Mouse (Mus musculus) left cerebral cortex, adult 18-20 months (tissue): ENCODE data around the gene Spint4. TPM values are rescaled to one million over a fixed set of nuclear protein-coding genes. Genes with fewer than 3 reads are reported as not detected.

Experiments used
- DNase-seq, 2 experiments: peaks; one replicate each; pipeline ENCODE4 v3.0.0; 2021 to 2022; ENCODE audit warnings: low spot score in 2 of 2, mixed read lengths in 1 of 2
- total RNA-seq, 2 experiments: library from RNA; stranded (reverse); gene quantifications; 2 replicates each; pipeline ENCODE4 v1.2.3; 2021

Gene Spint4
- total RNA-seq, 2 experiments from 2014 or later = not detected

DNA sequence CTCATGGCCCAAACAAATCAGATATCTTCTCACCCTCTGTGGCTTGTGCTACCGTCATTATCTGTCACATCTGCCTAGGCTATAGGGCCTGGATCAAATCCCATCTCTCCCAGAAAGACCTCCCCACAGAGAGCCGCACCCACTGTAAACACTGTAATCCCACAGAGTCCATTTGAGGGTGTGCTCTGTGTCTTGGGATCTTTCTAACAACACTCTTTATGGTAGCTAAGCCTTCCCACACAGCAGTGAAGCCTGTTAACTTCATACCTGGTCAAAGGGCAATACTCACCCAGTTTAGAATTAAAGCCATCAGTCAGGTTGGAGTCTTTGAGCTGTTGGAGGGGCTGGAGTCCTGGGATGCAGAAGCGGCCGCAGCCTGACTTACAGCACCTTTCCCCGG, 33.4 kb downstream of the Spint4 start:
- no peak for DNase-seq

DNA sequence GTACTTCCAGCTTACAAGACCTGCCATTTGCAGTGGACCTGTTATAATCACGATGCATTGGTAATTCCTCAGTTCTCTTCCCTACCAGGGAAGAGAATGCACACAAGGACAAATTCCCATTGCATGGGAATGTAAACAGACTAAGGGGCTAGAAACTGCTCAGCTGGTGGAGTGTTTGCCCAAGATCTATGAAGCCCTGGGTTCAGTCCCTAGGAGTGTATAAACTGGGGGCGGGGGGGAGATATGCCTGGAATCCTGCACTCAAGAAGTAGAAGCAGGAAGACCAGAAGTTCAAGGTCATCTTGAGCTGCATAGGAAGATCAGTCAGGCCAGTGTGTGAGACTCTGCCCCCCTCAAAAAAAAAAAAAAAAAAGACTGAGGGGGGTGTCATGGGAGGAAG, 35.0 kb downstream of the Spint4 start:
- DNase-seq = no peak

DNA sequence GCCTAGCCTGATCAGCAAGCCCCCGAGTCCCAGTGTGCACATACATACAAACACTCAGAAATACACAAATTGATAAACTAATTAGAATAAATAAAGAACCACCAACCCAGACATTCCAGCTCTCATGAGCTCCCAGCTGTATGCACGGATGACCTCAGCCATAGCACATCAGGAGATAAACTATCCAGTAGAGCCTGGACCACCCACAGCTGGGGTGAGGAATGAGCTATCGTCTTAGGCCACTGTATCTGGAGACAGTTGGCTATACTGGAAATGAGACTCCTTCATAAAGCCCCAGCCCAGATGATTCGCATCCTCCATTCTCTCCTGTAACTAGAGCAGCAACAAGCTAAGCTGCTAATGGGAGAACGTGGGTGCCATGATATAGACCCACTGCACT, 36.5 kb downstream of the Spint4 start:
- no peak for DNase-seq

DNA sequence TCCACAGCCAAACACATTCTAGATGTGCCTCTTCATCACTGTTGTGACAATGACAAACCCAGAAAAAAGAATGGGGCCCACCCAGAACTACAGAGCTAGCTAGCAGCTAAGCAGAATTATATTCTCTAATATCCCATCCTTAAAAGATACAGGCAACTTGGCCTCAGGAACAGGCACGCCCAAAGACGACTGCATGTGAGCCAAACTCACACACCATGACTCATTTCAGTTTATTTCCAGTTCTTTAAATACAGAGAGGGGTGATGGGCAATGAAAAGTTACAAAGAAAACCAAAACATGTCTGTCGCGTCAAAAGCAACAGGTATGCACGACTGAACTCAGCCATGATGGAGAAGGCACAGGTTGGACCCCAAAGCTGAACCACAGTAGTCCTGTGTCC, 37.1 kb downstream of the Spint4 start:
- DNase-seq = no peak

- no peak for DNase-seq
These were observed 39.2 kb downstream of the Spint4 start for GRCm38 (mm10) chr2:164737377-164738090.

DNA sequence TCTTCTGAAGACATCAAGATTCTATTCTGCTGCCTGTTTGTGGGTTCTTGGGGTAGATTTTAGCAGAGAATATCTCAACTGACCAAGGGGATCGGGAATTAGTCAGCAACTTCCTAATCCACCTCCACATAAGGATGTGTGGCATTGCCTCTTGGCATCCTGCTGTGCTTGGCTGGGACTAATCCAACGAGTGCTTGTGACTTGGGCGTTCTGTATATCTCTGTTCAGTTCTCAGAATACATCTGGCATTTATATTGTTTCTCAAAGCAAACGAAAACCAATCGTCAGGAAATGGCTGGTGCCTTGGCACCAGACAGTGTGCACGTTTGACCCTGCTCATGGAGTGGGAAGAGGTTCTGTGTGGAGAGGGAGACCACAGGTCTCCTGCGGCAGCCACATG, 41.6 kb downstream of the Spint4 start:
- DNase-seq = no peak

- DNase-seq = no peak
These were observed 46.7 kb downstream of the Spint4 start for GRCm38 (mm10) chr2:164744987-164745386.

GRCm38 (mm10) chr2:164745843-164746479, 47.7 kb downstream of the Spint4 start, which contains the start of the genes Wfdc3 and Dnttip1:
Gene Wfdc3, minus strand, starts transcription at chr2:164745931.
Gene Dnttip1, plus strand, starts transcription at chr2:164745983.
- peak; percentile 92 to 96 for DNase-seq

DNA sequence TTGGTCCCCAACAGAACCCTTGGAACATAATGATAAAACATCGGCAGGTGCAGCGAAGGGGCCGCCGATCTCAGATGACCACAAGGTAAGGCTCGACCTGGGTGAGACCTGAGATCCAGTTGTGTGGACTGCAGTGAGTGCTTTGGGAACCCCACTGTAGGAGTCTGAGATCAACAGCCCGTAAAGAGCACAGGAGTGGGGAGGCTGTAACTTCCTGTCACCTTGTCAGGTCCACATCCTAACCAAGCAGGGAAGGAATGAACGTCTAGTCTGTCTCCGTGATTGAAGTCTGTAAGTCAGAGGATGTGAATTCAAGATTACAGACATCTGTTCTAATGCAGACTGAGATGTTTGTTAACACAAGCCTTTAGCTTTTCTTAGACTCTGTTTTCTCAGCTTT, 48.4 kb downstream of the Spint4 start:
- no peak for DNase-seq

DNA sequence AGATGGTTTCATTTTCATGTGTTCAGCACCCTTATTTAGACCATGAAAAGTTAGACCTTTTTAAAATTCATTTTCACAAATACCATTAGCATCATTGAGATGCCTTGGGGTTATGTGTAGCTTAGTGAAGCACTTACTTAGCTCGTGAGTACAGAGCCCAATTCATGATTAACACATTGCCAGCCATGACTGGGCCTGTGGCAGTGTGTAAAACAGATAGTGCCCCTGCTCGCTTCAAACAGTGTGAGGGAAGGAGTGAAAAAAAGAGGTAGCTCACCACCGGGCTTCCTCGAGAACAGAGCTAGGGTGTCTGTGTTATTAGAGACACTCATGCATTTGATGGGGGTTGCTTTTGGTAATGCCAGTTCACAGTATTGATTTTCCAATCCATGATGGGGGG, 49.9 kb downstream of the Spint4 start:
- DNase-seq = no peak

- DNase-seq = no peak
These were observed 50.7 kb downstream of the Spint4 start for GRCm38 (mm10) chr2:164748991-164749390.

Other genes with a start within 250 kb of the Spint4 start
- 10 to 100 TPM; 43.5 to 44.6 TPM for gene Sys1, start 241.5 kb upstream of the Spint4 start, total RNA-seq
- 1 to 10 TPM; 2.0 to 6.4 TPM for gene Gm20458, start 237.5 kb upstream of the Spint4 start, total RNA-seq
- gene Trp53tg5, start 224.8 kb upstream of the Spint4 start, total RNA-seq = not detected
- gene Dbndd2, start 212.4 kb upstream of the Spint4 start, total RNA-seq = 100 to 1,000 TPM; 108 to 126 TPM
- 10 to 100 TPM; 83.0 to 89.2 TPM for gene Pigt, start 201.0 kb upstream of the Spint4 start, total RNA-seq
- gene Wfdc2, start 136.1 kb upstream of the Spint4 start, total RNA-seq = under 1 TPM in 1 of 2 experiments, not detected in 1; 0.59 TPM
- not detected for gene Spint3, start 125.0 kb upstream of the Spint4 start, total RNA-seq
- gene Wfdc6a, start 113.1 kb upstream of the Spint4 start, total RNA-seq = not detected
- not detected for gene Eppin, start 104.9 kb upstream of the Spint4 start, total RNA-seq
- not detected for gene Wfdc6b, start 85.0 kb upstream of the Spint4 start, total RNA-seq
- gene Wfdc8, start 84.9 kb upstream of the Spint4 start, total RNA-seq = not detected
- gene Wfdc16, start 59.7 kb upstream of the Spint4 start, total RNA-seq = not detected
- not detected for gene Wfdc10, start 42.5 kb upstream of the Spint4 start, total RNA-seq
- not detected for gene Wfdc9, start 41.9 kb upstream of the Spint4 start, total RNA-seq
- gene Wfdc11, start 24.4 kb upstream of the Spint4 start, total RNA-seq = not detected
- gene Wfdc13, start 13.4 kb upstream of the Spint4 start, total RNA-seq = not detected
- gene Spint5, start 16.8 kb downstream of the Spint4 start, total RNA-seq = not detected
- gene Wfdc3, start 47.4 kb downstream of the Spint4 start, total RNA-seq = 1 to 10 TPM; 1.3 to 1.5 TPM
- 10 to 100 TPM; 34.5 to 37.5 TPM for gene Dnttip1, start 47.5 kb downstream of the Spint4 start, total RNA-seq
- not detected for gene Ube2c, start 71.4 kb downstream of the Spint4 start, total RNA-seq
- gene Tnnc2, start 81.5 kb downstream of the Spint4 start, total RNA-seq = 1 to 10 TPM; 1.7 TPM
- 10 to 100 TPM; 52.9 to 57.0 TPM for gene Snx21, start 87.3 kb downstream of the Spint4 start, total RNA-seq
- 10 to 100 TPM; 25.5 to 26.1 TPM for gene Acot8, start 106.4 kb downstream of the Spint4 start, total RNA-seq
- gene Zswim3, start 106.6 kb downstream of the Spint4 start, total RNA-seq = 10 to 100 TPM; 10.1 to 10.2 TPM
- 10 to 100 TPM; 23.2 to 25.2 TPM for gene Zswim1, start 124.2 kb downstream of the Spint4 start, total RNA-seq
- not detected for gene Spata25, start 130.0 kb downstream of the Spint4 start, total RNA-seq
- gene Ctsa, start 134.4 kb downstream of the Spint4 start, total RNA-seq = 10 to 100 TPM; 93.1 to 93.6 TPM
- 1 to 10 TPM; 3.1 TPM for gene Neurl2, start 135.0 kb downstream of the Spint4 start, total RNA-seq
- 10 to 100 TPM; 90.7 to 93.5 TPM for gene Pltp, start 159.2 kb downstream of the Spint4 start, total RNA-seq
- gene Pcif1, start 180.8 kb downstream of the Spint4 start, total RNA-seq = 10 to 100 TPM; 40.6 to 46.1 TPM
- 10 to 100 TPM; 25.0 to 25.1 TPM for gene Zfp335, start 213.3 kb downstream of the Spint4 start, total RNA-seq
- 1 to 10 TPM; 2.0 to 2.1 TPM for gene Mmp9, start 242.3 kb downstream of the Spint4 start, total RNA-seq